Mouse (Mus musculus) intestine, embryonic 14.5 days (tissue): ENCODE data around the gene Atrnl1. TPM values are rescaled to one million over a fixed set of nuclear protein-coding genes. Genes with fewer than 3 reads are reported as not detected.

Experiments used
- ATAC-seq: fragments of 200-750 bp; cut with Nextera tagmentation; replicated peaks from 2 replicates; pipeline ENCODE4 v1.8.0; 2017; ENCODE audit warnings: low read depth, moderate number of reproducible peaks, moderate TSS enrichment, moderate library complexity; ENCODE audit not compliant: low FRiP score, low TSS enrichment
- DNase-seq: peaks from one replicate; pipeline ENCODE4 v3.0.0-alpha.2; 2018; ENCODE audit warnings: low spot score
- H3K27ac ChIP-seq: fragments of 300-500 bp; sonication (generic); 2 replicates; pipeline ENCODE4 v1.5.1; 2014; ENCODE audit warnings: low read depth, mild to moderate bottlenecking, control low read depth
- H3K27me3 ChIP-seq: fragments of 300-500 bp; sonication (generic); replicated peaks from 2 replicates; pipeline ENCODE4 v1.6.1; 2014; ENCODE audit warnings: low read length, control low read depth; ENCODE audit not compliant: control insufficient read depth, insufficient read depth
- H3K36me3 ChIP-seq: fragments of 300-500 bp; sonication (generic); 2 replicates; pipeline ENCODE4 v1.6.1; 2014; ENCODE audit warnings: low read length, control low read depth; ENCODE audit not compliant: control insufficient read depth, insufficient read depth
- H3K4me1 ChIP-seq: fragments of 300-500 bp; sonication (generic); replicated peaks from 2 replicates; pipeline ENCODE4 v1.6.1; 2014; ENCODE audit warnings: low read length, control low read depth, mixed read lengths; ENCODE audit not compliant: control insufficient read depth, insufficient read depth
- H3K4me2 ChIP-seq: fragments of 300-500 bp; sonication (generic); 2 replicates; pipeline ENCODE4 v1.6.1; 2014; ENCODE audit warnings: low read length
- H3K4me3 ChIP-seq: fragments of 300-500 bp; sonication (generic); 2 replicates; pipeline ENCODE4 v1.5.1; 2014; ENCODE audit warnings: low read depth, low read length, control low read depth, mixed read lengths
- H3K9ac ChIP-seq: fragments of 300-500 bp; sonication (generic); 2 replicates; pipeline ENCODE4 v1.6.1; 2014; ENCODE audit warnings: mild to moderate bottlenecking, low read length
- H3K9me3 ChIP-seq: fragments of 300-500 bp; sonication (generic); 2 replicates; pipeline ENCODE4 v1.6.1; 2016; ENCODE audit warnings: low read length, control low read depth; ENCODE audit not compliant: control insufficient read depth
- WGBS: fragments of 180-500 bp; shearing (Covaris S2); extraction: QIAGEN DNeasy Blood & Tissue Kit; methylation state at CpG from one replicate; pipeline ENCODE4 v1.1.7; 2014; 5-methylcytosine and 5-hydroxymethylcytosine counted together
- polyA plus RNA-seq: library from polyadenylated mRNA; unstranded; fragments of >200 nt; fragmentation: Nextera tagmentation; extraction: Ambion mirVana; gene quantifications from 2 replicates; pipeline ENCODE4 v1.2.1, GENCODE M21; 2014

Gene Atrnl1
- polyA plus RNA-seq, 1 experiment from 2014 or later, result 7.4 TPM

- no peaks in the 10 kb centered on the region for H3K9me3 ChIP-seq
- H3K4me1 ChIP-seq, result no peaks in the 10 kb centered on the region
- no peak overlapping the region for H3K27ac ChIP-seq
- H3K4me3 ChIP-seq, result no peak overlapping the region
- H3K27me3 ChIP-seq, result no peaks in the 10 kb centered on the region
- DNase-seq, result no peak
- ATAC-seq, result no peak
- H3K36me3 ChIP-seq, result no peaks in the 10 kb centered on the region
- H3K4me2 ChIP-seq, result no peak overlapping the region
- no peak overlapping the region for H3K9ac ChIP-seq
- 84% methylated on average over 16 of the region's 16 CpGs for WGBS
These were observed 351.2 kb downstream of the Atrnl1 start for GRCm38 (mm10) chr19:57961738-57962640.

GRCm38 (mm10) chr19:57963874-57964273 lies 353.0 kb downstream of the Atrnl1 start:
- H3K4me3 ChIP-seq, result no peak overlapping the region

GRCm38 (mm10) chr19:57969766-57970165 lies 358.9 kb downstream of the Atrnl1 start:
- H3K4me3 ChIP-seq, result no peak overlapping the region
- no peak for ATAC-seq
- 95% methylated on average over 7 of the region's 7 CpGs for WGBS

More at GRCm38 (mm10) chr19:57963874-57964273, 353.0 kb downstream of the Atrnl1 start:
- no peaks in the 10 kb centered on the region for H3K9me3 ChIP-seq
- H3K27ac ChIP-seq, result no peak overlapping the region
- no peak for ATAC-seq
- H3K27me3 ChIP-seq, result no peaks in the 10 kb centered on the region
- H3K4me2 ChIP-seq, result no peak overlapping the region
- 87% methylated on average over 6 of the region's 6 CpGs for WGBS
- DNase-seq, result no peak
- H3K9ac ChIP-seq, result no peak overlapping the region
- no peaks in the 10 kb centered on the region for H3K36me3 ChIP-seq
- H3K4me1 ChIP-seq, result no peaks in the 10 kb centered on the region

GRCm38 (mm10) chr19:57970342-57970895 lies 359.6 kb downstream of the Atrnl1 start:
- Histone ChIP-seq H3K9ac (no peak overlapping the region), H3K27me3 (no peaks in the 10 kb centered on the region), H3K27ac (no peak overlapping the region), H3K9me3 (no peaks in the 10 kb centered on the region), H3K4me2 (no peak overlapping the region), H3K4me3 (no peak overlapping the region), H3K4me1 (no peaks in the 10 kb centered on the region), H3K36me3 (no peaks in the 10 kb centered on the region)
- DNase-seq (no peak), ATAC-seq (no peak)
- WGBS, result 83% methylated on average over 13 of the region's 13 CpGs

More at GRCm38 (mm10) chr19:57969766-57970165, 358.9 kb downstream of the Atrnl1 start:
- no peaks in the 10 kb centered on the region for H3K9me3 ChIP-seq
- no peak for DNase-seq
- H3K9ac ChIP-seq, result no peak overlapping the region
- H3K27me3 ChIP-seq, result no peaks in the 10 kb centered on the region
- no peak overlapping the region for H3K27ac ChIP-seq
- H3K36me3 ChIP-seq, result no peaks in the 10 kb centered on the region
- no peak overlapping the region for H3K4me2 ChIP-seq
- H3K4me1 ChIP-seq, result no peaks in the 10 kb centered on the region

- Histone ChIP-seq H3K4me3 (no peak overlapping the region), H3K27ac (no peak overlapping the region), H3K27me3 (no peaks in the 10 kb centered on the region), H3K9ac (no peak overlapping the region), H3K36me3 (0 out of 2 replicates have a peak, but pooled peaks cover 2% of the 10 kb centered on the region), H3K4me1 (no peaks in the 10 kb centered on the region), H3K4me2 (no peak overlapping the region), H3K9me3 (no peaks in the 10 kb centered on the region)
- no peak for DNase-seq
- 92% methylated on average over 6 of the region's 6 CpGs for WGBS
- ATAC-seq, result no peak
These were observed 364.4 kb downstream of the Atrnl1 start for GRCm38 (mm10) chr19:57975201-57975600.

- 88% methylated on average over 21 of the region's 21 CpGs for WGBS
- Histone ChIP-seq H3K27me3 (no peaks in the 10 kb centered on the region), H3K9ac (no peak overlapping the region), H3K36me3 (0 out of 2 replicates have a peak, but pooled peaks cover 3% of the 10 kb centered on the region), H3K4me1 (no peaks in the 10 kb centered on the region), H3K4me2 (no peak overlapping the region), H3K27ac (no peak overlapping the region), H3K9me3 (no peaks in the 10 kb centered on the region), H3K4me3 (no peak overlapping the region)
- no peak for DNase-seq
- ATAC-seq, result no peak
These were observed 375.4 kb downstream of the Atrnl1 start for GRCm38 (mm10) chr19:57985918-57986900.

GRCm38 (mm10) chr19:57987696-57988393 lies 377.0 kb downstream of the Atrnl1 start:
- H3K27me3 ChIP-seq, result no peaks in the 10 kb centered on the region
- H3K9ac ChIP-seq, result no peak overlapping the region
- H3K27ac ChIP-seq, result no peak overlapping the region
- ATAC-seq (no peak), DNase-seq (no peak)
- no peak overlapping the region for H3K4me3 ChIP-seq
- WGBS, result 93% methylated on average over 17 of the region's 17 CpGs
- no peaks in the 10 kb centered on the region for H3K9me3 ChIP-seq
- H3K4me1 ChIP-seq, result no peaks in the 10 kb centered on the region
- 0 out of 2 replicates have a peak, but pooled peaks cover 3% of the 10 kb centered on the region for H3K36me3 ChIP-seq
- no peak overlapping the region for H3K4me2 ChIP-seq
